Mouse (Mus musculus) thymus, postnatal 36 days (tissue): Measurements from ENCODE around the gene Cps1.

Experiments used
- DNase-seq, 2 experiments: peaks; one replicate each; pipeline ENCODE4 v3.0.0; 2022; ENCODE audit warnings: mixed read lengths in 2 of 2

The Cps1 gene

DNA sequence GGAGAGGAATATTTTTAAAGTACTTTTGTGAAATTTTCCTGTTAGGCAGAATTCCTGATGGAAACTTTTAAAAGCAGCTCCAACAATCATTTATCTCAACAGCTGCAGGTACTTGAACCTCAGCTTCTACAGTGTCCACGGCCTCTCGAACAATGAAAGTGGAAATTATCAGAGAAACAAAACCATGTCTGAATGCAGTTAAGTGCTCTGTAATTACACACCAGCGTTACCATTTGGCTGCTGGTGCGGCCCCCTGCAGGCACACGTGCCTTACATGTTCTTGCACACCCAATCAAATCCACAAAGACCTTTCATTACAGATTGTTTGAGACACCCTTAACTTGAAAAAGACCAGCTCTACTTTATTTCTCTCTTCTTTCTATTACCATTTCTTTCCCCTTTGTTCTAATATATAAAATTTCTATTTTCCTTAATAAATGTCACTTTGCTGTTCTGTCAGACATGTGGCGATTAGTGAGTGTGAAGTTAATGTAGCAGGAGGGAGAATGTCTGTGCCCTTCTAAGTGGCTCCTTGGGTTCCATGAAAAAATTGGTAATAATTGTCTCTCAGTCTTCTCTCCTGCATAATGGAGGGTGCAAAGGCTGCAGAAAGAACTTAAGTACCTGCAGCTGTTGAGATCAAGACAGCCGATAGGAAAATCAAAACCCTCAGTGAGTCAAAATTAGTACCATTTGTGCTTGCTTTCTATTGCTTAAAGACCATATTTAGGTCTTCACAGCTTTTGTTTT is 112.8 kb downstream of the Cps1 start:
- no peak for DNase-seq

DNA sequence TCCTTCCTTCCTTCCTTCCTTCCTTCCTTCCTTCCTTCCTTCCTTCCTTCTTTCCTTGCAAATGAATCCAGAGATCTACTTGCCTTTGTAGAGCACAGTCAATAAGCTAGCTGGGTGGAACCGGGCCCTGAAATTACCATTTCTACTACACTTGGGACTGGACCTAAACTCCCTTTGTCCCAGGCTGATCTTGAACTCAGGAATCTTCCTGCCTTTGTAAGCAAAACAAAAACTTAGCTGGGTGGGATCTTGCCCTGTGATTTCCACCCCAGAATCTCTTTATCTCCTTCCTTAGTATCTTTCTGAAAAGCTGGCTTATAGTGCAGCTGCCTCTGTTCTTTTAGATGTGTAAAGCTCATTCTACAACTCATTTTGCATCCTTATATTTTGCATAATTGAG is 115.6 kb downstream of the Cps1 start:
- DNase-seq: no peak

DNA sequence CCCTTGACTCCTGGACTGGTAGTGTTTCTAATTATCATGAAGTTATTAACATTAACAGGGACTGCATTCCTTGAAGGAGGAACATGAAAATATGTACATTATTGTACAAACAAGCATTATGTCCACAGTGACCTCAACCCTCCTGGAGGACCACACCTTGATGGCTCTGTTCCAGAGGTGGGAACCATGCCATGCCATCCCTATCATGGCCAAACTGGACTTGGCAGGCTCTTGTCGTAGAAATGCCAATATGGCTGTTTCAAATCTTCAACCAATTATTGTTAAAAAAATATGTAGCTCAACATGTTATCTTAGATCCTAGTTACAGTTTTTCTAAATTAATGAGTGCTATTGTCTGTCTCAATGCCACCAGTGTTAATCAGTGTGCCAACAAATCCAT is 116.1 kb downstream of the Cps1 start:
- no peak for DNase-seq

DNA sequence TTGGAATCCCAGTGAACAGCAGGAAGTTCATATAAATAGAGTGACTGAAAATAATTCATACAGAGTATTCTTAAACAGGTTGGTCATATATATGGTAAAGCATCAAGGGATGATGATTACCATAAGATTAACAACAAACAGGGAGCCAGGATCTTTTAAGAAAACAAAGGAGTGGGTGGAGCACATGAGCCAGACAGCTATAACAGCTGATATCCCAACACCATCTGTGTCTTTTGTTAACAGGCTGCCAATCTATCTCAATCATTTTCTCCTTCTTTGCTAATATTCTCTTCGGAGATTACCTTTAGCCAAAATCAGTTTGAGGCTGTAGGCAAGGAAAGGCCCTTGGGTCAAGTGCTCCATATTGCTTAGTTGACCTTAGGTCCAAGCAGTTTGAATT is 142.4 kb downstream of the Cps1 start:
- no peak for DNase-seq

DNA sequence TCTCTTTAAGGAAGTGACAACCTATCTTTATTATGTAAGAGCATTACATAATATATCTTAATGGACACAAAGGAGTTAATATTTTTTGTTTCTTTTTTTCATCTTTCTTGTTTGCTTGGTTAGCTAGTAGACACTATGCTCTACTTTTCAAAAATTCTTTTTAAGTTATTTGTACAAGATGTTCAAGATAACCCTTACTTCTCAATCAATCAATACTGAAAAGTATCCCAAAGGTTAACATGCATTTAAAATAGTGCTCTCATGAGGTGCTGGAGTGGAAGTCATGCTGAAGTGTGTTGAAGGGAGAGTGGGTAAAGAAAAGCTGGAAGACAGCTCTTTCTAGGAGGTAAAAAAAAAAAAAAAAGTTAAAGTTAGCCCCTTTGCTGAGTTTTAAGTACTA is 145.1 kb downstream of the Cps1 start:
- no peak for DNase-seq

DNA sequence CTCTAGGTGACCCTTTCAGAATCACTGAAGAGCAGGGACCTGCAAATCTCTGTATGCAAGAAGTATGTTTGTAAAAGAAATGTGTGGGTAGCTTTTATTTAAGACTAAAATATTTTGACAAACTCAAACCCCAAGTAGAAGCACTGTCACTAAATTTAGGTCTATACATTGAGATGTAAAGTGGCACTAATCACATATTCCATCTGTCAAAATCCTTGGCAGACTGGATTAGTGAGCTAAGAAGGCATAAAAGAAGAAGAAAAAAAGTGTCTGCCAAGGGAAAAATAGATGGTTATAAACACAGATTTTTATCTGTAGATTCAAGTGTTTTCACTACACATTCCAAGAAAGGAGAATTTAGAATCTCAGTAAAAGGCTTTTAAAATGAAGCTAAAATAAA is 145.6 kb downstream of the Cps1 start:
- no peak for DNase-seq

GRCm38 (mm10) chr1:67276270-67276669 is 153.4 kb downstream of the Cps1 start:
- no peak for DNase-seq
